Mouse (Mus musculus) brain, adult 10 weeks (tissue): ENCODE measurements around the gene Dhx40. TPM values are rescaled to one million over a fixed set of nuclear protein-coding genes. Genes with fewer than 3 reads are reported as not detected.

Source experiments
- polyA plus RNA-seq: library from polyadenylated mRNA; stranded (reverse); fragments of 350-450 nt; fragmentation: Illumina TruSeq; extraction: RNeasy Lipid Tissue Mini Kit (QIAGEN cat#74804); gene quantifications from one replicate; pipeline ENCODE4 v1.2.3, GENCODE M21; 2015; ENCODE audit warnings: low read depth, low replicate concordance

Dhx40 gene
- 19.6 TPM for polyA plus RNA-seq

DNA sequence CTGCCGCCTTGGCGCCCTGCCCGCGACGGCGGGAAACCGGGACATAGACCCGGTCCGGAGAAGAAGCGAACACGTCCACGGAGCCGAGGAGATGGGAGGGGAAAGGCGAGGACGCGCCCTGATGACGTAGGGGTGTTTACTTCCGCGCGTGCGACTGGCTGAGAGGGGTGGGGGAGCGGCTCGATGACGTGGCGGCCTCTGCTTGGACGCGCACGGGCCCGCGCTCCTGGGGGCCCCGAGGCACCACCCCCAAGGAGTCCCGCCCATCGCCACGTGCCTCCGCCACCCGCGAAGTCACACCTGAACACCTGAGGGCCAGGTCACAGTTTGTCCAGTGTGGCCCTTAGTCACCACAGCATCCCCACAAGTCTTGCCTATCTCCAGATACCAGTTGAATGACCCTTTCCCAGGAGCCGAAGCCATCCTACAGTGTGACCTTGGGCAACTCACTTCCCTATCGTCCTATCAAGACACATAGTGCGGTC is at the start of gene Dhx40:
Gene Dhx40 (minus strand): TSS at position 242 of the 485 bp plus-strand sequence.

DNA sequence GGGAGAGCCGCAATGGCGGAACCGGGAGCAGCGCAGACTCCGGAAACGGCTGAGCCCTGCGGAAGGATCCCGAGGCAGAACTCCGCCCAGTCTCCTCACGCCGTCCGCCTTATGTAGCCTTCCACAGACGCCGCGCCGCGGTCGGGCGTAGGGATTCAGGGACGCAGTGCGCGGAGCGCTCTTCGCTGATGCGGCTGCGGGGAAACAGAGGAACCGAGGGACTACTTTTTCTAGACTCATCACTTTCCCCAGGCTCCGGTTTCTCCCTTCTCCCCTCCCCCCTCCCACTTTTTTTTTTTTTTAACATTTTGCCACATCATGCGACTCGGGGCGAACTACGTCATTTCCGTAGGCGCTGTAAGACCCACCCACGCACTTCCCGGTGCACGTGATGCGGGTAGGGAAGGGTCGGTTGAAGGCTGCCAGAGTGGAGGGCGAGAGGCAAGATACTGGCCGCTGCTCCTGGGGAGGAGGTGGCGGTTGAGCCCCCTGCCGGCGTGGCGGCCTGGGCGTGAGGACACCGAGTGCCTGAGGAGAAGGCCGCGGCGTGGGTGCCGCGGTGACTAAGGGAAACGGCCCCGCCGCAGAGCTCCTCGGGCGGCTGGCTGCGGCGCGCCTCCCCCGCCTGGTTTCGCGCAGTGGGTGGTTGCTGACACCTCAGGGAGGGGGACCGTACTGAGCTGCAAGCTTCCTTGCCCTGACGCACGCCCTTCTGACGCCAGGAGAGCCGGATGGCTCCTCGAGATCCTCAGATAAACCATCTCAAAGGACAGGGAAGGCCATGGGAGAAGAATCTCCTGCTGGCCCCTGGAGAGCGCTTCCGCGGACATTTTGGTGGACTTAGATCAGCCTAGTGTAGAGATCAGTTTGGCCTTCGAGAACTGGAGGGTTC is 49.8 kb downstream of the Dhx40 start, which contains the start of gene Cltc:
Gene Cltc (minus strand): TSS at position 86 of the 892 bp plus-strand sequence.

Other genes starting within 250 kb of the Dhx40 start
- 246 TPM for gene Vmp1, start 123.9 kb downstream of the Dhx40 start, polyA plus RNA-seq
- gene Ptrh2, start 123.8 kb downstream of the Dhx40 start, polyA plus RNA-seq = 12.9 TPM
- 355 TPM for gene Cltc, start 50.2 kb downstream of the Dhx40 start, polyA plus RNA-seq
- 26.3 TPM for gene Ypel2, start 186.0 kb upstream of the Dhx40 start, polyA plus RNA-seq